Mouse (Mus musculus): ENCODE data around the gene Picalm.

Gene Picalm

DNA sequence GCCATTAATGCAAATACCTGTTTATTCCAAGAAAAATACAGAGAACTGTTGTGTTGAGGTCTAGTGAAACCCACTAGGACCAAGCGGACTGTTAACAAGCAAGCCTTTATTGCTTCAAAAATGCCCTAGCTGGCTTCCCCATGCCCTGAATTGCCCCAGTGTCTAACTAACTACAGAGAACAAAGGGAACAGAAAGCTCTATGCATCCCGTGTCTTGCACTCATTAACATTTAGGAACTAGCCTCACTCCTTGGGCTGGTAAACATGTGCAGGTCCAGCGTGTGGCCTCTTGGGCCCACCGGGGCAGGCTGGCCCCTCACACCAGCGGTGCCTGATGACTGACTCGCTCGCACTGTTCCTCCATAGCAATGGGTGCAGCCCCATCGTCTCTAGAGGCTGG, 86.5 kb downstream of the Picalm start:
- no peak for DNase-seq

- no peak for DNase-seq
Observed at GRCm38 (mm10) chr7:90218122-90218521, 88.1 kb downstream of the Picalm start.

DNA sequence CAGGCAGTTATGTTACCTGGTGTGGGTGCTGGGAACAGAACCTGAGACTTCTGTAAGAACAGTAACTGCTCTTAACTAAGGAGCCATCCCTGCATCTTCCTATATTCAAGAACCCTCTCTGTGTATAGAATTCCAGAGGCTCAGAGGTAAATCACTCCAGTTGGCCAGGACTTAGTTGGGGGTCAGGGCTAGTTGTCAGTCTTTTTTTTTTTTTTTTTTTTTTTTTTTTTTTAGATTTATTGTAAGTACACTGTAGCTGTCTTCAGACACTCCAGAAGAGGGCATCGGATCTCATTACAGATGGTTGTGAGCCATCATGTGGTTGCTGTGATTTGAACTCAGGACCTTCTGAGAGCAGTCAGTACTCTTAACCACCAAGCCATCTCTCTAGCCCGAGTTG, 91.5 kb downstream of the Picalm start:
- no peak for DNase-seq

DNA sequence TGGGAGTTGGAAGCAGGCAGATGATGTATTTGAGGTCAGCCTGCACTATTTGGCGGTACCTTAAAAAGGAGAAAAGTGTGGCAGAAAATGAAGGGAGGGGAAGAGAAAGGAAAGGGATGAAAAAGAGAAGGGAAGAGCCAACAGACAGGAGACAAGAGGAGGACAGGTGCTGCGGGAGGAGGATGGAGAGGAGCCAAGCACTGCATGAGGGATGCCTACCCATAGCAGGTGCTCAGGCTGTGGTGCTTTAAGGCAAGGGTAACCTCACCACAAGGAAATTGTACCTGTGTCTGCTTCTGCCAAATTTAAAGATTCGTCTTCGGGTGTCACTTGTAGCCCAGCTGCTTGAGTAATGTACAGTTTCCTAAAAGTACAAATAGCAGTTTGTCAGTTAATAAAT, 98.1 kb downstream of the Picalm start:
- DNase-seq = no peak

DNA sequence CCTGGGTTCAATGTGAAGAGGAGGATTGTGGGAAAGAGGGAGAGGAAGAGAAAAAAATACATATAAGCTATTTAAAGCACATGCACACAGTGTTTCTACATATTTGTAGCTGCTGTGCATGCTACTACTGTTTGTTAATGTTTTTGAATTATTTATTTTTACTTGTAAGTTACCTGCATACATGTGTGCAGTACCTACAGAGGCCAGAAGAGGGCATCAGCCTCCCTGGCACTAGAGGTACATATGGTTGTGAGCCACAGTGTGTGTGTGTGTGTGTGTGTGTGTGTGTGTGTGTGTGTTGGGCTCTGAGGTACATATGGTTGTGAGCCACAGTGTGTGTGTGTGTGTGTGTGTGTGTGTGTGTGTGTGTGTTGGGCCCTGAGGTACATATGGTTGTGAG, 98.9 kb downstream of the Picalm start:
- DNase-seq = peak; percentile 58

DNA sequence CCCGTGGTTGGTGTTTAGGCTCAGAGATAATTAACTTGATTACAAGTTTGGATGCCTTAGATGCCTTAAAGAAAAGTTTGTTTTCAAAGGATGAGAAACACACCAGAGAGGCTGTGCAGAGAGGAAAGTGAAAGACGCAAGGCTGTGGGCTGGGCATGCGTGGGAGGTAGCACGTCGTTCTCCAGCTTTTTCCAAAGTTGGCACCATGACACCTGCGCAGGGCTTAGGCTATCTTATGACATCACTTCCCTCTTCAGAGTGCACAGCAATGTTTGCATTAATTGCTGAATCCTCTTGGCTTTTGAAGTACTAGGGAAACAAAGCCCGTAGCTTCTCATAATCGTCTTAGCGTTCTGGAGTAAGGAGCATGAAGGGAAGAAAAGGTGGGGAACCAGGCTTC, 101.4 kb downstream of the Picalm start:
- no peak for DNase-seq

GRCm38 (mm10) chr7:90233921-90234320, 103.9 kb downstream of the Picalm start:
- no peak for DNase-seq

DNA sequence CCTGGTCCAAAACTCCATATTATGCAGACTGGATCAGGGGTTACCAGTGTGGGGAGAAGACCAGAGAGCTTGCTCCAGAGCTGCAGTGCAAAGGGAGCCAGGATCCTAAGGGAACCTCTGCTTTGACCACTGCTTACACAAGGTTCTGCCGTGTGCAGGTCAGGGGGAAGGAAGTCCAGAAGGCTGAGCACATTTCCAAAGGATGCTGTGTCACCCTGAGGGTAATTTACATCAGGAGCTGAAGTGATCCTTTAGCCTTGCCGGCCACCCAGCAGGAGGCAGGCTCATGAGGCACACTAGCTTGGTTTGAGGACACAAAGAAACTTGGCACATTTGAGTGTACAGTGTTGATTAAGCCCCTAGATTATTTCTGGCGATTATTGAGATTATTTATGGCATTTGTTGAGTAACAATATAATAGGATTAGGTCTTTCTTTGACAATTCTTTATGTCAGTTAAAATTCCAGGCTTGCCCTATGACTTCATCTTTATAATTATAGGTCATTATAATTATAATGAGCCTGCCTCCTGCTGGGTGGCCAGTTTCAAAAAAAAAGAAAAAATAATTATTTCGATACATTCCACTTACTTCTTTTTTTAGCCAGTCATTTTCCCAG, 106.4 kb downstream of the Picalm start:
- no peak for DNase-seq

DNA sequence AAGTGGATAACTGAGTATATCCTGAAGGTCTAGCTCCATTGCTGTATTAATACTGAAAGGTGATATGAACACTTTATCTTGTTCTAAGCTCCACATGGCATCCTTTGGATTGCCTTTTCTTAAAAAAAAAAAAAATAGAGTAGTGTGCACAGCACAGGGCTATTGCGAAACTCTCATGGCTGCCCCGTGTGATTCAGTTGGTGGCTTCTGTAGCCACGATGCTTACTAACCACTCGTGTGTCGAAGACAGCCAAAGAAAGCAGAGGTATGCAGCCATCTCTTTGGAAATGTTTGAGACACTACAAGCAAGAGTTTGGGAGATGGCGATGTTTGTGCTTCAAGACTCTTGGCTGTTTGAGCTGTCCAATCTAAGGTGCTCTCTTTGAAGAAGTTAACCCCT, 113.1 kb downstream of the Picalm start:
- DNase-seq = no peak

DNA sequence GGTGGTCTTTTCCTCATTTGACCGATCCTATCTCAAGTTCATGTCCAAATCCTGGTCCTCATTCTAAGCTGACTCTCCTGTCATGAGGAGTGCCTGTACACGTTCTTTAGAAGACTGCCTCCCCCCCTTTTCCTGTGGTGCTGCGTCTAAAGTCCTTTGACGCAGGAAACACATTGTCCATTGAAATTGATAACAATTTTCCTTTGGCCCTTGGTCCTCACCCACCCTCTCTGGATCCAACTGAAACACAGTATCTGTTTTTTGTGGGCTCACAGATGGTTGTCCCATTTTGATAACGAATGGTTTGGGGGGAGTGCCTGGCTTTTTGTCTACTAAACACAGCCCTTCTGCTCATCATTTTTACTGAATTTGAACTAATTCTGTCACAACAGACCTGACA, 113.6 kb downstream of the Picalm start:
- no peak for DNase-seq

DNA sequence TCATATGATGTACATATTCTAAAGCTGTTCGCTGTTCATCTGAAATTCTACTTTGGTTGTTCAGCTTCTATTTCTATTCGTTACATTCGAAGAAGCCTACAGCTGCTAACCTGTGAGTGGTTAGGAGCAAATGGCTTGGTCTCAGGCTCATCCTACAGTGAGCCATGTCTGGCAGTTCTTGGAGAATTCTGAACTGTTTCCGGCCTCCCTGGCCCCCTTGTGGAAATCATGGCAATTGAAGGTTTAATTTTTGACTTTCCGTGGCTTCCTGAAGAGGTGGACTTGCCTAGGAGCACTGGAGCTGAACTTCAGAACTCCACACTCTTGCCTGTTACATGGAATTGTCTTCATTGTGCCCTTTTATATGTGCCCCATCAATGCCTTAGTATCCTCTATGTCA, 122.9 kb downstream of the Picalm start:
- DNase-seq = no peak

DNA sequence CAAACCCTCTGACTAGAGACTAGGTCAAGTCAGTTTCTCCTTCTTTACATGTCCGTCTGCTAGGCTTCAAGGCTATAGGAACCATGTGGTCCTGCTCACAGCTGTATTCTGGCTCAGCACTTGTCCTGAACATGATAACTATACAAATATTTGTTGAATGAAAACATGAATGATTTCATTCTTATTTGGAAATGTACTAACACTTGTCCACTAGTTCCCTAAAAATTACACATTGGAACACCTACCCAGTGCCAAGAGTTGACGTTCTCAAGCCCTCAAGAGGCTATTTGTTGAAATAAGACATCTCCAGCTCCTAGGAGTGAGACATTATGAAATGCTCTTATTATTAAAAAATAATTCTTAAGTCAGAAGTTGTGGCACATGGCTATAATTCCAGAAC, 128.7 kb downstream of the Picalm start:
- no peak for DNase-seq

DNA sequence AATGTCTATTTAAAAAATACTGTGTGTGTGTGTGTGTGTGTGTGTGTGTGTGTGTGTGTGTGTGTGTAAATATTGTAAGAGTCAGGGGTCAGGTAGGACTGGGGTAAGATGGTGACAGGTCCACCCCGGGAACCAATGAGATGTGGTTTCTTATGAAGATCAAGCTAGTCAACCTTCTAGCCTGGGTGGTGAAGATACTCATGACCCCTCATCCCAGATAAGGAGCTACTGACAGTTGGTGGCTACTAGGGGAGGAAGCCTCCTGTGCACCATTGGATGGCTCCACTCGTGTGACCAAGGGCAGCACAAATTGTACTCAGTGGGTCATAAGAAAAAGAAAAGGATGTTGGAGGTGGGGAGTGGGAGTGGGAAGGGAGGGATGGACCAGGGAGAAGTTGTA, 129.9 kb downstream of the Picalm start:
- DNase-seq = no peak

- DNase-seq = no peak
Observed at GRCm38 (mm10) chr7:90261902-90262599, 132.0 kb downstream of the Picalm start.
